ENCODE assay signal across 8 mouse cellular contexts in the genomic region with DNA sequence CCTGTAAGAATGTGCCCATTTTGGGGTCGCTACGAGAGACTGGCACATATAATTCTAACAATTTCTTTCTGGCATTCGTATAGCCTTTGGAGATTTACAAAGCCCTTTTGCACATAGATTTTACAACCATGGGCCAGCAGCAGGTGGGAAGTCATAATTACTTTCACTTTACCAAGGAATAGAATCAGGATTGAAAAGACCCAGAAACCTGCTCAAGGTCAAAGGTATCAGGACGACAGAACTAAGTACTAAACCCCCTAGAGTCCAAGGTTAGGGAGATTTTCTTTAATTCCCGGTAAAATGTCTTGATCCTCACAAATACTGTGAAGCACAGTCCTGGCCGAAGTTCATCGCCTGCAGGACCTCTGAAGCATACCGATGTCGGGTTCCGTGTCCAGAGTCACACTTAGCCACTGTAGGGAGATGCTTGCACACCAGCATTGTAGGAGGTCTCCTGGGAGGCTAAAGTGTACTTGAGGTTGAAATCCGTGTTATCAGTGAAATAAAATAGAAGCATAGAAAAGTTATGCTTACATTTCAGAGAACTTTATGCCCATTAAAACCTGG. TPM values are rescaled to one million over a fixed set of nuclear protein-coding genes. Genes with fewer than 3 reads are reported as not detected.
A peak's percentile ranks its signal among the peaks of the same experiment; 100 is the strongest.
DNase-seq lines count a peak whose midpoint lies in the region; ATAC-seq and TF ChIP-seq lines count a peak whose summit lies in the region.

No protein-coding gene starts in this region.

- peak overlapping the region; percentile 56 for H3K4me3 ChIP-seq in brown adipose tissue, adult 24 weeks (ENCODE audit: insufficient read depth, low read depth, low read length)
- H3K4me3 ChIP-seq in hindbrain, embryonic 12.5 days = peak overlapping the region; percentile 32
- peak overlapping the region; percentile 50 for H3K4me3 ChIP-seq in limb, embryonic 13.5 days
- peak overlapping the region; percentile 45 for H3K4me3 ChIP-seq in small intestine, adult 2 months (ENCODE audit: low read depth, low read length)

- DNase-seq in adrenal gland, postnatal 14 days = peak; percentile 35
- DNase-seq in adrenal gland, adult (ENCODE audit: inconsistent age in 2 of 2, low spot score in 1 of 2) = no peak
- DNase-seq in B cell, adult 2 months = no peak
- DNase-seq in layer of hippocampus, adult 9-10 months (ENCODE audit: low spot score) = no peak

- H3K4me2 ChIP-seq in hindbrain, embryonic 12.5 days (replicated peaks) = peak overlapping the region; percentile 52
- H3K4me2 ChIP-seq in limb, embryonic 13.5 days (replicated peaks) = peak overlapping the region; percentile 74

- H3K27ac ChIP-seq in brown adipose tissue, adult 24 weeks (replicated peaks; ENCODE audit: low read depth, low read length) = no peak overlapping the region
- peak overlapping the region; percentile 69; the same call in 1 of the 2 replicates for H3K27ac ChIP-seq in hindbrain, embryonic 12.5 days
- H3K27ac ChIP-seq in limb, embryonic 13.5 days = no peak overlapping the region
- no peak overlapping the region for H3K27ac ChIP-seq in small intestine, adult 2 months (ENCODE audit: insufficient read depth, low read depth, low read length)

- H3K9ac ChIP-seq in hindbrain, embryonic 12.5 days = peak overlapping the region; percentile 53
- H3K9ac ChIP-seq in limb, embryonic 13.5 days = no peak overlapping the region

- no peaks in the 10 kb centered on the region for H3K4me1 ChIP-seq in brown adipose tissue, adult 24 weeks (ENCODE audit: control insufficient read depth, insufficient read depth, insufficient read length, low read length)
- H3K4me1 ChIP-seq in hindbrain, embryonic 12.5 days = peaks cover 13% of the 10 kb centered on the region
- peaks cover 23% of the 10 kb centered on the region for H3K4me1 ChIP-seq in limb, embryonic 13.5 days
- peaks cover 2% of the 10 kb centered on the region; the same call in 1 of the 2 replicates for H3K4me1 ChIP-seq in small intestine, adult 2 months (ENCODE audit: control insufficient read depth, insufficient read depth, insufficient read length, low read length)

- TF ChIP-seq POLR2A in small intestine, adult 2 months (IDR thresholded peaks at IDR 0.05; ENCODE audit: low read depth, low read length) = no peak

- WGBS in hindbrain, embryonic 12.5 days = 38% methylated on average over 11 of the region's 11 CpGs
- WGBS in limb, embryonic 13.5 days = 28% methylated on average over 11 of the region's 11 CpGs
- WGBS in small intestine, adult 2 months = 7% methylated on average over 11 of the region's 11 CpGs

- no peak for TF ChIP-seq CTCF in small intestine, adult 2 months (IDR thresholded peaks at IDR 0.05; ENCODE audit: extremely low read depth, insufficient read length, insufficient replicate concordance, low read depth, low read length)

- peak; percentile 12; the same call in 1 of the 2 replicates for ATAC-seq in hindbrain, embryonic 12.5 days (ENCODE audit: low FRiP score)
- no peak for ATAC-seq in limb, embryonic 13.5 days (ENCODE audit: low FRiP score, low read depth)

- no peaks in the 10 kb centered on the region for H3K9me3 ChIP-seq in hindbrain, embryonic 12.5 days (replicated peaks)
- H3K9me3 ChIP-seq in limb, embryonic 13.5 days = no peaks in the 10 kb centered on the region

- no peaks in the 10 kb centered on the region for H3K36me3 ChIP-seq in hindbrain, embryonic 12.5 days
- no peaks in the 10 kb centered on the region for H3K36me3 ChIP-seq in limb, embryonic 13.5 days
- H3K36me3 ChIP-seq in small intestine, adult 2 months (ENCODE audit: control insufficient read depth, insufficient read depth, low read length) = no peaks in the 10 kb centered on the region

- no peaks in the 10 kb centered on the region for H3K27me3 ChIP-seq in hindbrain, embryonic 12.5 days
- H3K27me3 ChIP-seq in limb, embryonic 13.5 days = no peaks in the 10 kb centered on the region
- no peaks in the 10 kb centered on the region for H3K27me3 ChIP-seq in small intestine, adult 2 months (ENCODE audit: control insufficient read depth, insufficient read depth, low read length)

RNA-seq across cellular contexts. Expression of a gene that starts 28.8 kb away (rescaled TPM):
- total RNA-seq in adrenal gland, postnatal 14 days (2021) = not detected in 2 replicates
- polyA plus RNA-seq in brown adipose tissue, adult 24 weeks (2012; ENCODE audit: insufficient read depth, insufficient read length, missing spikeins) = not detected in 2 replicates
- not detected in 2 replicates for polyA plus RNA-seq in hindbrain, embryonic 12.5 days (2016; fragmentation: Nextera tagmentation; extraction: Ambion mirVana)
- not detected in 2 replicates for polyA plus RNA-seq in limb, embryonic 13.5 days (2015; fragmentation: Nextera tagmentation; extraction: Ambion mirVana)
- 69.2 and 269 TPM in 2 replicates for polyA plus RNA-seq in small intestine, adult 2 months (2012; rRNA removed)

RNA-seq across cellular contexts. Expression of a gene that starts 39.7 kb away (rescaled TPM):
- total RNA-seq in adrenal gland, postnatal 14 days (2021) = 5.6 and 6.0 TPM in 2 replicates
- 7.6 and 7.8 TPM in 2 replicates for polyA plus RNA-seq in brown adipose tissue, adult 24 weeks (2012; ENCODE audit: insufficient read depth, insufficient read length, missing spikeins)
- 0.43 and 1.2 TPM in 2 replicates for polyA plus RNA-seq in hindbrain, embryonic 12.5 days (2016; fragmentation: Nextera tagmentation; extraction: Ambion mirVana)
- 1.6 and 2.1 TPM in 2 replicates for polyA plus RNA-seq in limb, embryonic 13.5 days (2015; fragmentation: Nextera tagmentation; extraction: Ambion mirVana)
- polyA plus RNA-seq in small intestine, adult 2 months (2012; rRNA removed) = 2.7 and 3.6 TPM in 2 replicates

Comparison
In these comparisons a context has a peak if more than half of its experiments do, and no peak if none do; other contexts are left out.
1. RNA of a gene that starts 28.8 kb away (polyA plus RNA-seq): 69.2 to 269 TPM in small intestine, adult 2 months; not detected in hindbrain, embryonic 12.5 days, not detected in brown adipose tissue, adult 24 weeks and not detected in limb, embryonic 13.5 days; every median in the first group is over 10 times any median in the second.
2. Peak in every context shown above with its lines, with median percentiles within 50 percentile points of each other: H3K4me3 ChIP-seq.